Mouse (Mus musculus): Measurements from ENCODE around the gene Sfn. TPM values are rescaled to one million over a fixed set of nuclear protein-coding genes. Genes with fewer than 3 reads are reported as not detected.

The Sfn gene
- polyA plus RNA-seq, 1 experiment from 2014 or later, result 23.7 TPM

DNA sequence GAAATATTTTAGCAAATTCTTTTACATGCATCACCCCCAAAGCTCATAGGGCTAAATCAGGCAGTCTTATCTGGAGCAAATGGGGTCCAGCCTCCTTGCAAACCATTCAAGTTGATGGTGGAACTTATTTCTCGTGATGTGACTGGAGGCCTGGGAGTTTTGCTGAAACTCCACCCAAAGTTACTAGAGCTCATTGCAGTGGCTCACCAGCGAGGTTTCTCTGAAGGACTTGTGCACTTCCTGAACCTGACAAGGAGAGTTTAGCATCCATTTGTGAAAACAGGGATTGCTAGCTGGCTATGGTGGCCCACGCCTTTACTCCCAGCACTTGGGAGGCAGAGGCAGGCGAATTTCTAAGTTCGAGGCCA, 32.1 kb upstream of the Sfn start:
- Histone ChIP-seq H3K4me1 (ENCODE audit: insufficient read depth, low read depth, low read length) (peaks cover 6% of the 10 kb centered on the region; the same call in 1 of the 2 replicates), H3K9me3 (ENCODE audit: low read length) (no peaks in the 10 kb centered on the region), H3K27ac (ENCODE audit: low read length) (no peak overlapping the region), H3K4me2 (replicated peaks; ENCODE audit: low read depth, low read length) (no peak overlapping the region), H3K36me3 (ENCODE audit: insufficient read depth, low read length) (no peaks in the 10 kb centered on the region), H3K4me3 (ENCODE audit: low read depth, low read length) (no peak overlapping the region), H3K27me3 (replicated peaks; ENCODE audit: insufficient read depth, low read length) (no peaks in the 10 kb centered on the region), H3K9ac (replicated peaks; ENCODE audit: low read depth) (no peak overlapping the region)
- no peak for TF ChIP-seq CTCF (IDR thresholded peaks at IDR 0.05)
- no peak for TF ChIP-seq EP300 (IDR thresholded peaks at IDR 0.05)
- ATAC-seq (no peak), DNase-seq (ENCODE audit: low spot score) (no peak)
- WGBS, result 74% methylated on average over 5 of the region's 5 CpGs

DNA sequence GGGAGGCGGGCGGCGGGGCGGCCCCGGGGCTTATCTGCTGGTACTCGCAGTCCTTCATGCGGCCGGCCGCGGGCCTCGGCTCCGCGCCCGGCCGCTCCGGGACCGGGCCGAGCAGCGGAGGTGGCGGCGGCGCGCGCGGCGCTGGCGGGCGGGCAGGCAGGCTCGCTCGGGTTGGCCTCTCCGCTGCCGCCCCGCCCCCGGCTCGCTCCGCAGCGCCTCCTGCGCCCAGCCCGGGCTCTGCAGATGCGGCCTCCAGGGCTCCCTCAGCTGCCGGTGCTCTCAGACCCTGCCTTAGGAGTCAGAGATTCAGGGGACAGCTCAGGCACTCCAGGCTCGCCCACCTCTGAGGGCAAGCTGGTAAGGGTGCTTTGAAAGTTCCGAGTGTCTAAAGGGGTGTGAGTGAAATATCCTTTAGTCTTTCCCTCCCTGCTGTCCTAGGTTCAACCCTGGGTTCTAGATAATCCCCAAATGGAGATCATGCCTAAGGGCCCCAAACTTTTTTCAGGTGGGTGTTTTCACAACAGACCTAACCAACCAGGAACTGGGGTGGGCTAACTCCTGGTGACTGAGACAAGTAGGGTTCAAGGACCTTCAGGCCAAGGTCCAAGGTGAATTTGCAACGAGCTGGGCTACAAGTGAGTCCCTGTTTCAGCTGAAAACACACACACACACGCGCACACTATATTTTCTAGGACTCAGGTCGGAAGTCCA, 31.5 kb upstream of the Sfn start:
- H3K27ac ChIP-seq (ENCODE audit: low read length), result peak overlapping the region; percentile 82
- H3K4me3 ChIP-seq (ENCODE audit: low read depth, low read length), result peak overlapping the region; percentile 63
- TF ChIP-seq EP300 (IDR thresholded peaks at IDR 0.05), result no peak
- TF ChIP-seq CTCF (IDR thresholded peaks at IDR 0.05), result peak; percentile 81
- peak; percentile 89 for ATAC-seq
- peak overlapping the region; percentile 88 for H3K4me2 ChIP-seq (replicated peaks; ENCODE audit: low read depth, low read length)
- H3K36me3 ChIP-seq (ENCODE audit: insufficient read depth, low read length), result no peaks in the 10 kb centered on the region
- H3K9me3 ChIP-seq (ENCODE audit: low read length), result no peaks in the 10 kb centered on the region
- no peaks in the 10 kb centered on the region for H3K27me3 ChIP-seq (replicated peaks; ENCODE audit: insufficient read depth, low read length)
- H3K9ac ChIP-seq (replicated peaks; ENCODE audit: low read depth), result peak overlapping the region; percentile 86
- 17% methylated on average over 16 of the region's 47 CpGs for WGBS
- H3K4me1 ChIP-seq (ENCODE audit: insufficient read depth, low read depth, low read length), result peaks cover 6% of the 10 kb centered on the region; the same call in 1 of the 2 replicates
- peak; percentile 89 for DNase-seq (ENCODE audit: low spot score)

DNA sequence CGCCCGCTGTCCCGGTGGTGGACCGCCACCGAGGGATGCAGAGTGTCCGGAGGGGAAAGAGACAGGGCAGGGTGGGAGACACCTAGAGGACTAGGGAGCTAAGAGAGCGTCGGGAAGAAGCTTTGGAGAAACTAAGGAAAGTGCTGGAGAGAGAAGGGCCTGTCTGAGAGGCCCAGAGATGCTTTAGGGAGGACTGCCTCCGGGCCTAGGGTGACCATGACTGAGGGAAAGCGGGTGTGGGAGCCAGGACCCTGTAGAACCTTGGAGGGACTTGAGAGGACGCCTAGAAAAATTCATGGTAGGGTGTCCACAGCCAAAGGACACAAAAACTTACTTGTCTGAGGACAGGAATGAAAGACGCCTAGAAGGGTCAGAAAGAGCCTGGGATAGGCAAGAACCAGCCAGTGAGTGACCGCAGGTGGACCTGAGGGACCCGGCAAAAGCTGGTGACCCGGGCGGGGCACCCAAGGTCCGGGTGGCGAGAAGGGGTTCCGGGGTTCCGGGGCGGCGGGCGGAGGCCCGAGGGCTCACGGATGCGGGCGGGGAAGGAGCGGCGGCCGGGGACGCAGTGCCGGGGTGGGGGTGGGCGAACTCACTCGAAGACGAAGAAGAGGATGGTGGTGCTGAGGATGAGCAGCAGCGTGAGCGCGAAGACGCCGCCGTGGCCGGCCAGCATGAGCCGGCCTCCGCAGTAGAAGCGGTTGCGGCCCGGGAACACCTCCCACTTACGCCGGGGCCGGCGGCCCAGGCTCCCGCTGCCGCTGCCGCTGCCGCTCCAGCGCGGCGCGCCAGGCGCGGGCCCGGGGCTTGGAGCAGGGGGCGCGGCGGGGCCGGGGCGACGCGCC, 30.7 kb upstream of the Sfn start:
- H3K36me3 ChIP-seq (ENCODE audit: insufficient read depth, low read length), result no peaks in the 10 kb centered on the region
- peak; percentile 58 for DNase-seq (ENCODE audit: low spot score)
- WGBS, result 1% methylated on average over 41 of the region's 69 CpGs
- peak overlapping the region; percentile 86 for H3K9ac ChIP-seq (replicated peaks; ENCODE audit: low read depth)
- peak overlapping the region; percentile 63 for H3K4me3 ChIP-seq (ENCODE audit: low read depth, low read length)
- H3K4me2 ChIP-seq (replicated peaks; ENCODE audit: low read depth, low read length), result peak overlapping the region; percentile 88
- H3K27me3 ChIP-seq (replicated peaks; ENCODE audit: insufficient read depth, low read length), result no peaks in the 10 kb centered on the region
- H3K27ac ChIP-seq (ENCODE audit: low read length), result peak overlapping the region; percentile 82
- peaks cover 6% of the 10 kb centered on the region; the same call in 1 of the 2 replicates for H3K4me1 ChIP-seq (ENCODE audit: insufficient read depth, low read depth, low read length)
- TF ChIP-seq EP300 (IDR thresholded peaks at IDR 0.05) (no peak), CTCF (IDR thresholded peaks at IDR 0.05) (0 out of 2 replicates have a peak, but pooled peaks have one; percentile 5)
- peak; percentile 61 for ATAC-seq
- no peaks in the 10 kb centered on the region for H3K9me3 ChIP-seq (ENCODE audit: low read length)

DNA sequence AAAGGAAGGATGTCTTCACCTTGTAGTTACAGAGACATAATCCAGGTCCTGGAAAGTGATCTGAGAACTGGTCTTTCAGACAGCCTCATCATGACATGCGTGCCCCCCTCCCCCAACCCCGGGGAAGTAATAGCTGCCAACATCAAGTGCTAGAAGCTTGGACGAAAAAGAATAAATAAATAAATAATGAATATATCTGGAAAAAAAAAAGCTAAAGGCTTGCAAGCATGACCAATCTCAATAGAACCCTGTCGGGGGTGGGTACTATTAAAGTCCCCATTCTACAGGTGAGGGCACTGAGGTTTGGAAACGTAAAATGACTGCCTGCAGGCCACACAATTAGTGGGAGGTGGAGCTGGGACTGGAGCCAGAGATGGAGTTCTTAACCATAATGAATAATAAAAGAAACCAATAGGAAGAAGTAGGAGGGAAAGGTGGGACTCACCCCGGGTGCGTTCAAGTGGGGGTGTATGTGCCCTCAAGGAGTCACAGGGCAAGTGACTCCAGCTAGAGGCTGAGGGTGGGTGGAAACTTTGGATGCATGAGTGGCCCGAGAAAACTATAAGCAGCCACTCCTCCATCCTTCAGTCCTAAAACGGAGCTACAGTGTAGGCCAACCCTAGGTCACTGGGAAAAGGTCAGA, 29.9 kb upstream of the Sfn start:
- peak; percentile 62 for DNase-seq (ENCODE audit: low spot score)
- H3K4me1 ChIP-seq (ENCODE audit: insufficient read depth, low read depth, low read length), result peaks cover 6% of the 10 kb centered on the region; the same call in 1 of the 2 replicates
- H3K36me3 ChIP-seq (ENCODE audit: insufficient read depth, low read length), result no peaks in the 10 kb centered on the region
- peak overlapping the region; percentile 88 for H3K4me2 ChIP-seq (replicated peaks; ENCODE audit: low read depth, low read length)
- peak overlapping the region; percentile 63 for H3K4me3 ChIP-seq (ENCODE audit: low read depth, low read length)
- H3K27me3 ChIP-seq (replicated peaks; ENCODE audit: insufficient read depth, low read length), result no peaks in the 10 kb centered on the region
- TF ChIP-seq EP300 (IDR thresholded peaks at IDR 0.05) (0 out of 2 replicates have a peak, but pooled peaks have one; percentile 6), CTCF (IDR thresholded peaks at IDR 0.05) (no peak)
- peak overlapping the region; percentile 82 for H3K27ac ChIP-seq (ENCODE audit: low read length)
- H3K9me3 ChIP-seq (ENCODE audit: low read length), result no peaks in the 10 kb centered on the region
- H3K9ac ChIP-seq (replicated peaks; ENCODE audit: low read depth), result peak overlapping the region; percentile 86; the same call in 1 of the 2 replicates
- 26% methylated on average over 9 of the region's 9 CpGs for WGBS
- peak; percentile 29 for ATAC-seq

DNA sequence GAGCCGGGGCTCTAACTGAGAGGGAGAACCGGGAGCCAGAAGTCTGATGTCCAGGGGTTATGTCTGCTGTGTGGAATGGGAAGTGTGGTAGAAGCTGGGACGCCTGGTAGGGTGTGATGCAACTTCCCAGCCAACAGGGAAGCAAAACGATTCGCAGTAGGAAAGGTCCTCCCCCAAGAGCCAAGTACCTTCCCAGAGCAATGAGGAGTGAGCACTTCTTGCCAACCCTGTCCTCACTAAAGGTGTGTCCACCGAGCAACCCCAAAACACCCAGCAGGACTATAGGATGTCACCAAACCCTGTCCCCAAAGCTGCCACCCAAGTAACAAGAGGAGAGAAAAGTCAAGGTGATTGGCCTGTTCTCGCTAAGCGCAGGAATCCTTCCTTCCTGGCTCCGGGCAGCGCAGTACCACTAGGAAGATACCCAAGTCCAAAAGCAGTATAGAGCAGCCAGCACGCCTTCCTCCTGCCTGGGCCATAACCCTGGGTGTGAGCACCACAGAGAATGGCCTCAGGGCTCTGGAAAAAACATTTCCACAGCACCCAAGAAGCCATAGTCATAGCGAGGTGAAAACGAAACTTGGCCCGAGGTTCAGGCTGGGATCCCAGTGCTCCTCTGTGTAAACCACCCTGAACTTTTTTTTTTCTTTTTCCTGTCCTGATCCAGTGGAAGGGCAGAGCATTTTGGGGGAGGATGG, 29.3 kb upstream of the Sfn start:
- peak; percentile 83 for DNase-seq (ENCODE audit: low spot score)
- WGBS, result 54% methylated on average over 14 of the region's 14 CpGs

More for the DNA sequence above, 29.3 kb upstream of the Sfn start:
- peak; percentile 53 for ATAC-seq
- Histone ChIP-seq H3K36me3 (ENCODE audit: insufficient read depth, low read length) (no peaks in the 10 kb centered on the region), H3K27ac (ENCODE audit: low read length) (peak overlapping the region; percentile 70), H3K4me2 (replicated peaks; ENCODE audit: low read depth, low read length) (peak overlapping the region; percentile 88), H3K27me3 (replicated peaks; ENCODE audit: insufficient read depth, low read length) (no peaks in the 10 kb centered on the region), H3K9ac (replicated peaks; ENCODE audit: low read depth) (no peak overlapping the region), H3K4me3 (ENCODE audit: low read depth, low read length) (0 out of 2 replicates have a peak overlapping the region, but pooled peaks have one; percentile 63), H3K9me3 (ENCODE audit: low read length) (no peaks in the 10 kb centered on the region), H3K4me1 (ENCODE audit: insufficient read depth, low read depth, low read length) (peaks cover 6% of the 10 kb centered on the region; the same call in 1 of the 2 replicates)
- TF ChIP-seq CTCF (IDR thresholded peaks at IDR 0.05) (no peak), EP300 (IDR thresholded peaks at IDR 0.05) (no peak)

Measured in lung, postnatal 0 days (tissue).